Mouse (Mus musculus): ENCODE results near the gene B4gat1. TPM values are rescaled to one million over a fixed set of nuclear protein-coding genes. Genes with fewer than 3 reads are reported as not detected.
A peak's percentile ranks its signal among the peaks of the same experiment; 100 is the strongest.

Gene B4gat1
- total and polyA plus RNA-seq, 3 experiments, result 6.9 to 9.6 TPM; not detected in 1

- peak; percentile 92 for DNase-seq (ENCODE audit: low read depth, low spot score)
- Histone ChIP-seq H3K9ac (ENCODE audit: control insufficient read depth, low read depth, low read length, poor library complexity, severe bottlenecking) (peak overlapping the region; percentile 70), H3K27ac (ENCODE audit: control insufficient read depth, low read depth, low read length) (peak overlapping the region; percentile 72), H3K9me3 (replicated peaks; ENCODE audit: insufficient read depth, low read length) (no peaks in the 10 kb centered on the region), H3K27me3 (ENCODE audit: control insufficient read depth in 1 of 2, insufficient read depth in 2 of 2, low read length in 2 of 2) (no peaks in the 10 kb centered on the region), H3K36me3 (ENCODE audit: control insufficient read depth in 1 of 2, insufficient read depth in 2 of 2, low read length in 2 of 2) (peaks cover 0 to 4% of the 10 kb centered on the region in 2 experiments; a peak in 1 of 4 replicates), H3K79me2 (ENCODE audit: control insufficient read depth, insufficient read depth, low read length, poor library complexity) (peaks cover 2% of the 10 kb centered on the region; the same call in 1 of the 2 replicates), H3K4me1 (ENCODE audit: control insufficient read depth in 1 of 2, insufficient read depth in 2 of 2, low read length in 2 of 2) (peaks cover 5 to 31% of the 10 kb centered on the region in 2 experiments), H3K4me3 (ENCODE audit: control insufficient read depth in 1 of 2, insufficient read depth in 1 of 2, low read depth in 2 of 2, low read length in 2 of 2) (peak overlapping the region; percentile 38 to 62)
- peak; percentile 71; the same call in 1 of the 2 replicates for TF ChIP-seq MYB (IDR thresholded peaks at IDR 0.05; ENCODE audit: low read depth, low read length)
- peak; percentile 72; the same call in 1 of the 2 replicates for TF ChIP-seq MAX (IDR thresholded peaks at IDR 0.05; ENCODE audit: low read length)
- no peak; the same call in 1 of the 2 replicates for TF ChIP-seq SIN3A (IDR thresholded peaks at IDR 0.05; ENCODE audit: low read length)
- TF ChIP-seq NRF1 (IDR thresholded peaks at IDR 0.05; ENCODE audit: insufficient read depth, low read depth, low read length, poor library complexity, severe bottlenecking), result peak; percentile 31; the same call in 1 of the 2 replicates
- TF ChIP-seq JUND (IDR thresholded peaks at IDR 0.05; ENCODE audit: low read depth, low read length), result no peak
- peak; percentile 11 to 49; a peak in 2 of 4 replicates for TF ChIP-seq POLR2A (IDR thresholded peaks at IDR 0.05; ENCODE audit: control insufficient read depth in 1 of 2, insufficient read depth in 1 of 2, low read depth in 1 of 2, low read length in 2 of 2, poor library complexity in 1 of 2)
- TF ChIP-seq EP300 (IDR thresholded peaks at IDR 0.05; ENCODE audit: low read depth in 1 of 2, low read length in 2 of 2), result peak; percentile 8 to 64; a peak in 3 of 4 replicates
- no peak for TF ChIP-seq ELF1 (IDR thresholded peaks at IDR 0.05; ENCODE audit: low read depth, low read length)
- peak; percentile 41; the same call in 1 of the 2 replicates for TF ChIP-seq TBP (IDR thresholded peaks at IDR 0.05; ENCODE audit: low read depth, low read length)
- no peak for TF ChIP-seq POLR2AphosphoS5 (IDR thresholded peaks at IDR 0.05; ENCODE audit: borderline replicate concordance, low read depth, low read length)
- peak; percentile 57; the same call in 1 of the 2 replicates for TF ChIP-seq POLR2AphosphoS2 (IDR thresholded peaks at IDR 0.05; ENCODE audit: low read length)
- TF ChIP-seq ZMIZ1 (IDR thresholded peaks at IDR 0.05; ENCODE audit: low read depth, low read length), result no peak
- TF ChIP-seq CTCF (IDR thresholded peaks at IDR 0.05 in 2 of 3, conservative IDR thresholded peaks at IDR 0.05 in 1 of 3; ENCODE audit: control insufficient read depth in 1 of 3, insufficient read depth in 1 of 3, low read depth in 2 of 3, low read length in 3 of 3, poor library complexity in 1 of 3, severe bottlenecking in 1 of 3), result no peak
- TF ChIP-seq KAT2A (conservative IDR thresholded peaks at IDR 0.05; ENCODE audit: low read depth, low read length), result no peak
- no peak for TF ChIP-seq CHD1 (IDR thresholded peaks at IDR 0.05; ENCODE audit: low read depth, low read length)
- TF ChIP-seq TCF12 (IDR thresholded peaks at IDR 0.05; ENCODE audit: low read depth, low read length), result 0 out of 2 replicates have a peak, but pooled peaks have one; percentile 44
- TF ChIP-seq E2F4 (IDR thresholded peaks at IDR 0.05; ENCODE audit: borderline replicate concordance, low read depth, low read length), result 0 out of 2 replicates have a peak, but pooled peaks have one; percentile 30
- no peak for TF ChIP-seq ZC3H11A (IDR thresholded peaks at IDR 0.05; ENCODE audit: low read depth, low read length)
- TF ChIP-seq ETS1 (IDR thresholded peaks at IDR 0.05; ENCODE audit: low read depth, low read length), result 0 out of 2 replicates have a peak, but pooled peaks have one; percentile 12
- TF ChIP-seq NELFE (IDR thresholded peaks at IDR 0.05; ENCODE audit: low read depth, low read length), result peak; percentile 76
- TF ChIP-seq UBTF (IDR thresholded peaks at IDR 0.05; ENCODE audit: borderline replicate concordance, insufficient read depth, low read depth, low read length), result 0 out of 2 replicates have a peak, but pooled peaks have one; percentile 15
- no peak for TF ChIP-seq USF1 (IDR thresholded peaks at IDR 0.05; ENCODE audit: low read depth, low read length)
- TF ChIP-seq HCFC1 (IDR thresholded peaks at IDR 0.05; ENCODE audit: low read depth, low read length), result peak; percentile 39
- no peak for TF ChIP-seq GATA1 (IDR thresholded peaks at IDR 0.05; ENCODE audit: low read depth, low read length)
- TF ChIP-seq MXI1 (IDR thresholded peaks at IDR 0.05; ENCODE audit: low read depth, low read length), result peak; percentile 47; the same call in 1 of the 2 replicates
- TF ChIP-seq RCOR1 (IDR thresholded peaks at IDR 0.05; ENCODE audit: low read depth, low read length), result 0 out of 2 replicates have a peak, but pooled peaks have one; percentile 32
- no peak; the same call in none of the 2 replicates for TF ChIP-seq MAZ (IDR thresholded peaks at IDR 0.05; ENCODE audit: low read depth, low read length)
- no peak for TF ChIP-seq SMC3 (IDR thresholded peaks at IDR 0.05; ENCODE audit: low read depth, low read length)
- no peak for TF ChIP-seq GABPA (IDR thresholded peaks at IDR 0.05; ENCODE audit: low read depth, low read length)
- no peak for TF ChIP-seq ZNF384 (IDR thresholded peaks at IDR 0.05; ENCODE audit: low read depth, low read length)
- TF ChIP-seq BHLHE40 (IDR thresholded peaks at IDR 0.05; ENCODE audit: borderline replicate concordance, low read depth, low read length), result no peak
- TF ChIP-seq MYC (IDR thresholded peaks at IDR 0.05; ENCODE audit: low read depth, low read length), result 0 out of 2 replicates have a peak, but pooled peaks have one; percentile 57
- TF ChIP-seq RAD21 (IDR thresholded peaks at IDR 0.05; ENCODE audit: low read depth, low read length), result no peak
- no peak for TF ChIP-seq USF2 (IDR thresholded peaks at IDR 0.05; ENCODE audit: borderline replicate concordance in 1 of 2, insufficient read depth in 1 of 2, low read depth in 1 of 2, low read length in 2 of 2)
Observed at GRCm38 (mm10) chr19:5067040-5067799, 28.6 kb downstream of the B4gat1 start.

Measured in MEL (cell line).